Mouse (Mus musculus) kidney, embryonic 14.5 days (tissue): ENCODE results near the gene Dthd1. TPM values are rescaled to one million over a fixed set of nuclear protein-coding genes. Genes with fewer than 3 reads are reported as not detected.

Experiments
- ATAC-seq: fragments of 200-750 bp; cut with Nextera tagmentation; 2 replicates; pipeline ENCODE4 v1.8.0; 2017; ENCODE audit warnings: moderate number of reproducible peaks, mild to moderate bottlenecking, moderate TSS enrichment, moderate library complexity; ENCODE audit not compliant: low FRiP score, low TSS enrichment
- H3K27ac ChIP-seq: fragments of 300-500 bp; sonication (generic); 2 replicates; pipeline ENCODE4 v1.5.1; 2014; ENCODE audit warnings: low read depth, mild to moderate bottlenecking, low read length, moderate library complexity, mixed read lengths
- H3K27me3 ChIP-seq: fragments of 300-500 bp; sonication (generic); 2 replicates; pipeline ENCODE4 v1.6.1; 2014; ENCODE audit warnings: mild to moderate bottlenecking, low read length; ENCODE audit not compliant: control insufficient read depth, insufficient read depth
- H3K36me3 ChIP-seq: fragments of 300-500 bp; sonication (generic); 2 replicates; pipeline ENCODE4 v1.6.1; 2014; ENCODE audit warnings: low read length, mixed read lengths; ENCODE audit not compliant: control insufficient read depth, insufficient read depth
- H3K4me1 ChIP-seq: fragments of 300-500 bp; sonication (generic); 2 replicates; pipeline ENCODE4 v1.6.1; 2014; ENCODE audit warnings: low read length, mixed read lengths; ENCODE audit not compliant: control insufficient read depth, insufficient read depth
- H3K4me2 ChIP-seq: fragments of 300-500 bp; sonication (generic); replicated peaks from 2 replicates; pipeline ENCODE4 v1.6.1; 2014; ENCODE audit warnings: low read depth, mild to moderate bottlenecking, low read length
- H3K4me3 ChIP-seq: fragments of 300-500 bp; sonication (generic); 2 replicates; pipeline ENCODE4 v1.5.1; 2014; ENCODE audit warnings: mild to moderate bottlenecking, low read length
- H3K9ac ChIP-seq: fragments of 300-500 bp; sonication (generic); 2 replicates; pipeline ENCODE4 v1.6.1; 2014; ENCODE audit warnings: low read depth, mild to moderate bottlenecking, low read length, moderate library complexity
- H3K9me3 ChIP-seq: fragments of 300-500 bp; sonication (generic); 2 replicates; pipeline ENCODE4 v1.6.1; 2016; ENCODE audit warnings: low read length; ENCODE audit not compliant: control insufficient read depth
- WGBS: fragments of 180-500 bp; shearing (Covaris S2); extraction: QIAGEN DNeasy Blood & Tissue Kit; methylation state at CpG from one replicate; pipeline ENCODE4 v1.1.7; 2014; 5-methylcytosine and 5-hydroxymethylcytosine counted together
- polyA plus RNA-seq: library from polyadenylated mRNA; unstranded; fragments of >200 nt; fragmentation: Nextera tagmentation; extraction: Ambion mirVana; gene quantifications from 2 replicates; pipeline ENCODE4 v1.2.1, GENCODE M21; 2014

The Dthd1 gene
- polyA plus RNA-seq, 1 experiment from 2014 or later = not detected

- Histone ChIP-seq H3K36me3 (no peaks in the 10 kb centered on the region), H3K4me1 (no peaks in the 10 kb centered on the region), H3K4me3 (no peak overlapping the region), H3K27me3 (no peaks in the 10 kb centered on the region), H3K9me3 (no peaks in the 10 kb centered on the region), H3K9ac (no peak overlapping the region), H3K4me2 (no peak overlapping the region), H3K27ac (no peak overlapping the region)
- ATAC-seq = no peak
- 92% methylated on average over 5 of the region's 5 CpGs for WGBS
Measured at GRCm38 (mm10) chr5:62790921-62791564, 22.6 kb upstream of the Dthd1 start.

GRCm38 (mm10) chr5:62792776-62793175, 20.8 kb upstream of the Dthd1 start:
- Histone ChIP-seq H3K9me3 (no peaks in the 10 kb centered on the region), H3K4me2 (no peak overlapping the region), H3K9ac (no peak overlapping the region), H3K27me3 (no peaks in the 10 kb centered on the region), H3K27ac (no peak overlapping the region), H3K36me3 (no peaks in the 10 kb centered on the region), H3K4me3 (no peak overlapping the region), H3K4me1 (no peaks in the 10 kb centered on the region)
- ATAC-seq = no peak
- 83% methylated on average over 1 of the region's 1 CpGs for WGBS

GRCm38 (mm10) chr5:62814072-62814414, 420 bp downstream of the Dthd1 start:
- 70% methylated on average over 1 of the region's 1 CpGs for WGBS
- no peak for ATAC-seq
- no peak overlapping the region for H3K4me2 ChIP-seq
- no peaks in the 10 kb centered on the region for H3K4me1 ChIP-seq
- no peak overlapping the region for H3K9ac ChIP-seq
- no peak overlapping the region for H3K27ac ChIP-seq
- no peaks in the 10 kb centered on the region for H3K36me3 ChIP-seq
- no peaks in the 10 kb centered on the region for H3K9me3 ChIP-seq
- H3K4me3 ChIP-seq = no peak overlapping the region
- H3K27me3 ChIP-seq = no peaks in the 10 kb centered on the region

- Histone ChIP-seq H3K36me3 (no peaks in the 10 kb centered on the region), H3K4me1 (no peaks in the 10 kb centered on the region), H3K4me3 (no peak overlapping the region), H3K27me3 (no peaks in the 10 kb centered on the region), H3K9me3 (no peaks in the 10 kb centered on the region), H3K4me2 (no peak overlapping the region), H3K27ac (no peak overlapping the region), H3K9ac (no peak overlapping the region)
- ATAC-seq = no peak
- WGBS = 63% methylated on average over 1 of the region's 1 CpGs
Measured at GRCm38 (mm10) chr5:62815741-62816140, 2.1 kb downstream of the Dthd1 start.

GRCm38 (mm10) chr5:62819567-62819966, 5.9 kb downstream of the Dthd1 start:
- Histone ChIP-seq H3K4me2 (no peak overlapping the region), H3K4me1 (no peaks in the 10 kb centered on the region), H3K36me3 (no peaks in the 10 kb centered on the region), H3K27me3 (no peaks in the 10 kb centered on the region), H3K9ac (no peak overlapping the region), H3K9me3 (no peaks in the 10 kb centered on the region), H3K4me3 (no peak overlapping the region), H3K27ac (no peak overlapping the region)
- no peak for ATAC-seq
- WGBS = 76% methylated on average over 2 of the region's 2 CpGs

- Histone ChIP-seq H3K27ac (no peak overlapping the region), H3K4me3 (no peak overlapping the region), H3K9me3 (no peaks in the 10 kb centered on the region), H3K27me3 (no peaks in the 10 kb centered on the region), H3K4me2 (no peak overlapping the region), H3K9ac (no peak overlapping the region), H3K36me3 (no peaks in the 10 kb centered on the region), H3K4me1 (no peaks in the 10 kb centered on the region)
- ATAC-seq = no peak
- 77% methylated on average over 8 of the region's 8 CpGs for WGBS
Measured at GRCm38 (mm10) chr5:62820363-62821271, 7.0 kb downstream of the Dthd1 start.

GRCm38 (mm10) chr5:62842955-62843730, 29.5 kb downstream of the Dthd1 start:
- ATAC-seq = no peak
- no peaks in the 10 kb centered on the region for H3K9me3 ChIP-seq
- H3K36me3 ChIP-seq = no peaks in the 10 kb centered on the region
- no peak overlapping the region for H3K4me3 ChIP-seq
- H3K27ac ChIP-seq = no peak overlapping the region
- no peaks in the 10 kb centered on the region for H3K4me1 ChIP-seq
- no peak overlapping the region for H3K9ac ChIP-seq
- no peaks in the 10 kb centered on the region for H3K27me3 ChIP-seq
- WGBS = 94% methylated on average over 3 of the region's 3 CpGs
- H3K4me2 ChIP-seq = no peak overlapping the region

GRCm38 (mm10) chr5:62846571-62847131, 33.0 kb downstream of the Dthd1 start:
- Histone ChIP-seq H3K27me3 (no peaks in the 10 kb centered on the region), H3K4me2 (no peak overlapping the region), H3K4me3 (no peak overlapping the region), H3K36me3 (no peaks in the 10 kb centered on the region), H3K27ac (no peak overlapping the region), H3K9ac (no peak overlapping the region), H3K4me1 (no peaks in the 10 kb centered on the region), H3K9me3 (no peaks in the 10 kb centered on the region)
- 79% methylated on average over 6 of the region's 6 CpGs for WGBS
- ATAC-seq = no peak
